Mouse (Mus musculus) testis, postnatal 14 days (tissue): Measurements from ENCODE around the gene Mindy3.

ENCODE experiments used
- DNase-seq: peaks from one replicate; pipeline ENCODE4 v3.0.0; 2021; ENCODE audit warnings: low spot score

Gene Mindy3

GRCm38 (mm10) chr2:12301431-12302170 is 117.7 kb downstream of the Mindy3 start, which contains the start of gene Itga8:
TSS of gene Itga8 (minus strand) at chr2:12301922.
- peak; percentile 74 for DNase-seq

- no peak for DNase-seq
Measured at GRCm38 (mm10) chr2:12300449-12301228, 118.6 kb downstream of the Mindy3 start.

GRCm38 (mm10) chr2:12297287-12297686 is 122.0 kb downstream of the Mindy3 start:
- DNase-seq, result no peak
